Mouse (Mus musculus) forebrain, embryonic 12.5 days (tissue): ENCODE data around the gene Mdm4. TPM values are rescaled to one million over a fixed set of nuclear protein-coding genes. Genes with fewer than 3 reads are reported as not detected.

Experiments used
- ATAC-seq: fragments of 200-750 bp; cut with Nextera tagmentation; 2 replicates; pipeline ENCODE4 v1.8.0; 2017; ENCODE audit warnings: moderate TSS enrichment; ENCODE audit not compliant: low FRiP score
- H3K27ac ChIP-seq: fragments of 300-500 bp; sonication (generic); 2 replicates; pipeline ENCODE4 v1.5.1; 2016; ENCODE audit warnings: mild to moderate bottlenecking
- H3K27me3 ChIP-seq: fragments of 300-500 bp; sonication (generic); 2 replicates; pipeline ENCODE4 v1.6.1; 2016; ENCODE audit warnings: mild to moderate bottlenecking
- H3K36me3 ChIP-seq: fragments of 300-500 bp; sonication (generic); replicated peaks from 2 replicates; pipeline ENCODE4 v1.6.1; 2016; ENCODE audit warnings: mild to moderate bottlenecking
- H3K4me1 ChIP-seq: fragments of 300-500 bp; sonication (generic); 2 replicates; pipeline ENCODE4 v1.6.1; 2016
- H3K4me2 ChIP-seq: fragments of 300-500 bp; sonication (generic); 2 replicates; pipeline ENCODE4 v1.6.1; 2016; ENCODE audit warnings: mild to moderate bottlenecking, moderate library complexity
- H3K4me3 ChIP-seq: fragments of 300-500 bp; sonication (generic); replicated peaks from 2 replicates; pipeline ENCODE4 v1.5.1; 2016; ENCODE audit warnings: mild to moderate bottlenecking
- H3K9ac ChIP-seq: fragments of 300-500 bp; sonication (generic); 2 replicates; pipeline ENCODE4 v1.6.1; 2016; ENCODE audit warnings: mild to moderate bottlenecking
- H3K9me3 ChIP-seq: fragments of 300-500 bp; sonication (generic); 2 replicates; pipeline ENCODE4 v1.6.1; 2016
- WGBS: fragments of 180-500 bp; shearing (Covaris S2); methylation state at CpG from one replicate; pipeline ENCODE4 v1.1.7; 2016; 5-methylcytosine and 5-hydroxymethylcytosine counted together
- polyA plus RNA-seq: library from polyadenylated mRNA; unstranded; fragments of >200 nt; fragmentation: Nextera tagmentation; extraction: Ambion mirVana; gene quantifications from 2 replicates; pipeline ENCODE4 v1.2.1, GENCODE M21; 2016

Gene Mdm4
- polyA plus RNA-seq, result 52.8 and 53.1 TPM in 2 replicates

DNA sequence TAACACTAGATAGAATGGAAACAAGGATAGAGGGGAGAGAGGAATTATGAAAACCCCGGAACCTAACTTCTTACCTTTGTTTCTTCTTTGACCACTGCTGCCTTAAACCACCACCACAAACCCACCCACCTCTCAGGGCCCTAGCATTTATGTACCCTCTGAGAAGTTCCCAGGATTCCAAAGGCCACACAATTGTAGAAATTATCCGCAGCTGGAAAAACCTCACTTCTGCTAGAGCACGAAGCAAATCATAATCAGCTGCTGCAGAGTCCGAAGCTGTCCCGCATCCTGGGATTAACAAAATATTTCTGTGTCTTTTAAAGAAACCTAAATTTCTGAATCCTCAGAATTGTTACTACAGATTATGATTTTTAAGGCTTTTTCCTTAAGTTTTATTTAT is at the start of gene Mdm4:
TSS of gene Mdm4 (minus strand) at position 101 of the 400 bp plus-strand sequence.
- WGBS, result 93% methylated on average over 5 of the region's 5 CpGs
- Histone ChIP-seq H3K36me3 (no peaks in the 10 kb centered on the region), H3K9me3 (no peaks in the 10 kb centered on the region)

DNA sequence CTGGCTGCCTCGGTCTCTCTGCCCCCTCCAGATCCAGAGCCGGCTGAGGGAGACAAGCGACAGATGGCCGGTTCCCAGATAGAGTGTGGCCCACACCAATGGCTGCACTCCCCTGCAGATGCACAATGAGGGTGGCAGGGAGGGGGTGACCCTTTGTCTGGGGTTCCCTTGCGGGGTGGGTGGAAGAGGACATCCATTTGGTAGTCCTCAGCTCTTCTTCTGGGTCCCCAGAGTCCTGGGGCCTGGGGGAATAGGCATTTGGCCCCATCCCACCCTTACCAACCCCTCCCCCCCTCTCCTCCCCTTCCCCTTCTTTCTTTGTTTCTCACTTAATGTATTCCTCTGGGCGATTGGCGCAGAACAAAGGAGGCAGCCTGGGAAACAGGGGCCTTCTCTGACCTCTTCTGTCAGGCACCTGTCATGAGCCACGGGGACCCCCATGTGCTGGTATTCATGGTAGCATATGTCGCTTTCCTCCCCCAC is 49.8 kb upstream of the Mdm4 start:
- H3K27ac ChIP-seq, result peak overlapping the region; percentile 98
- no peaks in the 10 kb centered on the region for H3K27me3 ChIP-seq
- 3% methylated on average over 9 of the region's 9 CpGs for WGBS
- peak overlapping the region; percentile 25; the same call in 1 of the 2 replicates for H3K9ac ChIP-seq
- H3K4me1 ChIP-seq, result peaks cover 69% of the 10 kb centered on the region
- peaks cover 81% of the 10 kb centered on the region for H3K36me3 ChIP-seq
- no peak overlapping the region for H3K4me3 ChIP-seq
- H3K9me3 ChIP-seq, result no peaks in the 10 kb centered on the region
- H3K4me2 ChIP-seq, result peak overlapping the region; percentile 32
- peak; percentile 87 for ATAC-seq

More for the DNA sequence above, at the start of gene Mdm4:
- H3K4me2 ChIP-seq, result no peak within 1 kb of the TSS
- no peak within 1 kb of the TSS for H3K4me3 ChIP-seq
- no peaks in the 10 kb centered on the region for H3K27me3 ChIP-seq
- no peak within 1 kb of the TSS for H3K9ac ChIP-seq
- no peak for ATAC-seq
- no peak within 1 kb of the TSS for H3K27ac ChIP-seq
- peaks cover 8% of the 10 kb centered on the region for H3K4me1 ChIP-seq

DNA sequence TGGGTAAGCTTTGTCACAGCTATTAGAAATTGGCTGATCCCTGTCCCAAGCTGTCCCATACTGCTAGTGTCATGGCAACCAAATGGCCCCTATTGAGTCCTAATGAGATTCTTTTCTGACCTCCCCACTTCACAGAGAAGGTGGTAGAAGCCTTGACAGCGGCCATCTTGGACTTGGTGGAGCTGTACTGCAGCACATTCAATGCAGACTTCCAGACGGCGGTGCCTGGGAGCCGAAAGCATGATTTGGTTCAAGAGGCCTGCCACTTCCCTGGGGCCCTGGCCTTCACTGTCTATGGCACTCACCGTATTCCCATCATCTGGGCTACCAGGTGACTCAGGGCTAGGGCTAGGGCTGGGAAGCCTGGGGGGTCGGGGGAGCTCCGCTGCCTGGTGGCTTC is 49.1 kb upstream of the Mdm4 start:
- Histone ChIP-seq H3K4me2 (peak overlapping the region; percentile 32; the same call in 1 of the 2 replicates), H3K27ac (peak overlapping the region; percentile 98), H3K36me3 (peaks cover 79% of the 10 kb centered on the region), H3K4me3 (no peak overlapping the region), H3K9me3 (no peaks in the 10 kb centered on the region), H3K4me1 (peaks cover 63% of the 10 kb centered on the region), H3K27me3 (no peaks in the 10 kb centered on the region), H3K9ac (no peak overlapping the region)
- ATAC-seq, result peak; percentile 45
- WGBS, result 34% methylated on average over 7 of the region's 7 CpGs

DNA sequence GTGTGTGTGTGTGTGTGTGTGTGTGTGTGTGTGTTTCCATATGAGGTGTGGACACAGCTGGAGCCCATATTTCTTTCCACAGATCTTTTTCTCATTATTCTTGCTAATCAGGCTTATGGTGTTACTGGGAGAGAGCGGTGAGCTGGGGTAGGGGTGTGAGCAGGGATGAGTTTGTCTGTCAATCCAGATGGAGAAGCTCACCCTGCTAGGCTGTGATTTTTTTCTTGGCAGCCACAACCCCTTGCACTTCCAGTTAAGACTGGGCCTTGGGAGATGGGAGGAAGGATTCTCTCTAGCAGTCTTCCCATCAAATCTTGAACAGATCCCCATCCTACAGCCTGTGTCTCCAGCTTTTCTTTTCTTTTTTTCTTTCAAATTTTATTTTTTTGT is 48.0 kb upstream of the Mdm4 start:
- H3K27me3 ChIP-seq, result no peaks in the 10 kb centered on the region
- peaks cover 55% of the 10 kb centered on the region for H3K4me1 ChIP-seq
- H3K4me2 ChIP-seq, result no peak overlapping the region
- ATAC-seq, result no peak
- H3K27ac ChIP-seq, result peak overlapping the region; percentile 98
- no peak overlapping the region for H3K9ac ChIP-seq
- H3K9me3 ChIP-seq, result no peaks in the 10 kb centered on the region
- 56% methylated on average over 1 of the region's 1 CpGs for WGBS
- no peak overlapping the region for H3K4me3 ChIP-seq
- H3K36me3 ChIP-seq, result peaks cover 72% of the 10 kb centered on the region

DNA sequence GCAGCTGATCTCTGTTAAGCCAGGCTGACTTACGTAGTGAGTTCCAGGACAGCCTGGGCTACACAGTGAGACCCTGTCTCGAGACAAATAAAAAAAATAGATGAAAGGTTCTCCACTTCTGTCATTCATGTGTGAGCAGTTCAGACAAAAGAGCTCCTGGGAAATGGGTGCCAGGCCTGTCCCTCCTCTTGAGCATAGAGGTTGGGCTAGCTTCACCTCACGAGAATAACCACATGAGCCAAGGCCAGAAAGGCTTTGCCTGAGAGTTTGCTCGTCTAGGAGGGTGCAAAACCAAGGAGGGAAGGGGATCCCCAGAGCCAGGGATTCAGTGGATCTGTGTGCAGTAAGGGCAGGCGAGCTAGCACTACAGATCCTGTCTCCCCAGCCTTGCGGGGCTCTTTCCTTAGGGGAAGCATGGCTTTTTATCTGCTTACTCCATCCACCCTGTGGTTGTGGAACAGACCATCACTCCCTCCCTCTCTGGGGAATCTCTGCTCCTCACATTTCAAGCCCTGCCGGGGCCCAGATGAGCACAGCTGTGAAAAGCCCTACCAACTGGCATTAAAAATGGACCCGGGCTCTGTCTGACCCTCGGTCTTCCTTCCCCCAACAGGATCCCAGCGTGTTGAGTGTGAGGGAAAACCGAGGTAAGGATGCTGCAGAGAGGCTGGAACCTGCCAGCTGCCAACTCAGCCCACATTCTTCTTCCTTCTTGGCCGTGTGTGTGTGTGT is 47.4 kb upstream of the Mdm4 start:
- Histone ChIP-seq H3K27ac (peak overlapping the region; percentile 98), H3K4me1 (peaks cover 57% of the 10 kb centered on the region), H3K36me3 (peaks cover 68% of the 10 kb centered on the region), H3K27me3 (no peaks in the 10 kb centered on the region), H3K9me3 (no peaks in the 10 kb centered on the region), H3K9ac (no peak overlapping the region), H3K4me2 (no peak overlapping the region), H3K4me3 (no peak overlapping the region)
- WGBS, result 55% methylated on average over 12 of the region's 12 CpGs
- ATAC-seq, result no peak

DNA sequence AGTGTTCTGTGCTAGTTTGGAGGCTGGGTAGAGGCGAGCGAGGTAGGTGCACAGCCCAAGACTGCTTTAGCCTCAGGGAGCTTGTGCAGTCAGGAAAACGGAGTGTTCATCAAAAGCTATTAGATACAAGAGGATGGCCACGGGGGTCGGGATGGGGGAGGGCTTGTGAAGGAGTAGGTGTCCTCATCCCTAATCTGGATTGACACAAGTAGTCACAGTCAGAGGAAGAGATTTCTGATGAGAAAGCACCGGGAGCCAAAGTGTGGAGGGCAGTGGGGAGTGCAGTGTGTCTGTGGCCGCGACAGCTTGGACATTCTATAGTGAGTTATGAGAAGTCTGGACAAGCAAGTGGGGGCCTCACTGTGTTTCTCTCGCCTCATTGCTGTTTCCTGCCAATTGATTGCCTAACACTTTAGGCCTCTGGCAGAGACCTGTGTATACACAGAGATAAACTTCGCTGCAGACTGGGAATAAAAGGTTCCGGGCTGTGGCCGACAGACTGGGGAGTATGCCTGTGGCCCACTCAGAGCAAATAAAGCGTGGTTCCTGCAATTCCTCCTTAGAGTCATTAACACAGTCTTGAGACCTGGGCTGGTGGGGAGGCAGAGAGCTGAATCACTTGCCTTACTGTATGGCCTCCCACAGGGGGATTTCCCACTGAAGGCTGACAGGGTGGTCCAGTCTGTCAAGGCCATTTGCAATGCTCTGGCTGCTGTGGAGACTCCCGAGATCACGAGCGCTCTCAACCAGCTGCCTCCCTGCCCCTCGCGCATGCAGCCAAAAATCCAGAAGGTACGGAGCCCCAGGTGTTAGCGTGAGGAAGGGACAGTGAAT is 46.5 kb upstream of the Mdm4 start:
- Histone ChIP-seq H3K27ac (peak overlapping the region; percentile 98), H3K27me3 (no peaks in the 10 kb centered on the region), H3K4me2 (no peak overlapping the region), H3K4me3 (no peak overlapping the region), H3K9ac (no peak overlapping the region; the same call in 1 of the 2 replicates), H3K36me3 (peaks cover 68% of the 10 kb centered on the region), H3K9me3 (no peaks in the 10 kb centered on the region), H3K4me1 (peaks cover 56% of the 10 kb centered on the region)
- WGBS, result 60% methylated on average over 20 of the region's 20 CpGs
- no peak for ATAC-seq

DNA sequence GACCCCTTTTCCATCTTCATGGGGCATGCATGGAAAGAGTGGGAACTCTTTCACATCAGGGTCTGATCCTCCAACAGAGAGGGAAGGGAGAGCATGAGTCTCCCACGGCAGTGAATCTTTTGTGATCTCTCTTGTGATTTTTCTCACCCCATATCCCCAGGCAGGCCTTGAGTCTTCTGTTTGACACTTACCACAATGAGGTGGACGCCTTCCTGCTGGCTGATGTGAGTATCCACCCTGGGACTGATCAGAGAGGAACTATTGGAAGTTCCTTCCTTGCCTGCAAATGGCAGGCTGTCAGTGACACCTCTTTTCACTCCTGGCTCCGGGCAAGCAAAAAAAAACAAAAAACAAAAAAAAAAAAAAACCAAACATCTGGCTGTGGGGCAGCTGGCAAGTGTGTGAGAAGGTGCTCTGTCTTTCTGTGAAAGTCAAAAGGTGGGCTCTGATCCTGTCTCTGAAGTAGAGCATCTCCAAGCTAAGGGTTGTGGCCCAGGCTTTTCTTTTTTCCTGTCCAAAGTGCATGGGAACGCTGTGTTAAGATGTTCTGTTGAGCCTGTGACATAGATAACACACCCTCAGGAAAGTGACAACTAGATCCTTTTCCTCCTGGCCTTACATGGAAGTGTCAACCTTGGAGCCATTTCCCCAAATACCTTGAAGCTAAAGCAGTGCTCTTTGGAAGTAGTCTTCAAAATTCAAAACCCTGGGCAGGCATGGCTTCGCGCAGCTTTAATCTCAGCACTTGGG is 45.5 kb upstream of the Mdm4 start:
- Histone ChIP-seq H3K4me3 (no peak overlapping the region), H3K9ac (no peak overlapping the region), H3K9me3 (no peaks in the 10 kb centered on the region), H3K27me3 (no peaks in the 10 kb centered on the region), H3K27ac (peak overlapping the region; percentile 98; the same call in 1 of the 2 replicates), H3K4me2 (no peak overlapping the region), H3K36me3 (peaks cover 67% of the 10 kb centered on the region), H3K4me1 (peaks cover 47% of the 10 kb centered on the region)
- no peak for ATAC-seq
- WGBS, result 91% methylated on average over 6 of the region's 6 CpGs

DNA sequence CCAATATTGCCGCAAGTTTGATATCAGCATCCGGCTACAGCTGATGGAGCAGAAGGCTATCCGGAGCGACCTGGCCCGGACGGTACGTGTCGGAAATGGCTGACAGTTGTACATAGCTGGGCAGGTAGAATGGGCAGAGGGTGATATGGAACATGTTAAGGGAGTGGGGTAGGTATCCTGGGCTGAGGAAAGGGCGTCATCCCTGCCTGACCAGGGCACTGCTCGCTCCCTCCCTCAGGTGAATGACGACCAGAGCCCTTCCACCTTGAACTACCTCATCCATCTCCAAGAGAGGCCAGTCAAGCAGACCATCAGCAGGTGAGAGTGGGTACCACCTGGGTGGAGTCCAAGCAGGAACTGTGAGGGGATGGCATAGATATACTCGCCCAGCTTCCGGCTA is 44.2 kb upstream of the Mdm4 start:
- Histone ChIP-seq H3K27ac (no peak overlapping the region), H3K4me2 (no peak overlapping the region), H3K9me3 (no peaks in the 10 kb centered on the region), H3K4me3 (no peak overlapping the region), H3K36me3 (peaks cover 76% of the 10 kb centered on the region), H3K4me1 (peaks cover 37% of the 10 kb centered on the region), H3K27me3 (no peaks in the 10 kb centered on the region), H3K9ac (no peak overlapping the region)
- 95% methylated on average over 13 of the region's 13 CpGs for WGBS
- no peak for ATAC-seq

DNA sequence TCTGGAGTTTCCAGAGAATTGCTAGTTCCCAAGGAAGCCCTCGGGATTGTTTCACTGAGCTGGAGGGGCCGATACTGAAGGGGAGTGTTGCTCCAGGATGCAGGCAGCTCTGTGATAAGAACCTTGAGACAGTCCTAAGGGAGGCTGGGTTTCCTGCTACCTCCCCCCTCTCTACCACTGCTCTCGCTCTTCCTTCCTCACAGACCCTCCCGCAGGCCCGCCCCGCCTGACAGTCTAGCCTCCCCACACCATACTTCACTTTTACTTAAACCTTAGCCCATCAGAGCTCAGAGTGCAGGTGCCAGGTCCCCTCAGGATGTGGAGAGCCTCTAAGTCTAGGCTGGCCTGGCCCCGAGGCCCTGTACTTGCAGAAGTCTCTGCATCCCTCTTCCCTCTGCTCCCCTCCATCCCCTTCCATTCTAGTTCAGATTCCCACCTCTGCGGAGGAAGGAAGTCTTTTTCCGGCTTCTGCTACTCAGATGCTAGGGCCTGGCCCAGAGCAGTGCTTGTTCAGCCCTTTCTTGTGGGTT is 43.0 kb upstream of the Mdm4 start:
- H3K9me3 ChIP-seq, result no peaks in the 10 kb centered on the region
- H3K4me1 ChIP-seq, result peaks cover 37% of the 10 kb centered on the region
- no peaks in the 10 kb centered on the region for H3K27me3 ChIP-seq
- WGBS, result 48% methylated on average over 9 of the region's 9 CpGs
- peak overlapping the region; percentile 47; the same call in 1 of the 2 replicates for H3K27ac ChIP-seq
- ATAC-seq, result no peak
- no peak overlapping the region for H3K4me3 ChIP-seq
- H3K4me2 ChIP-seq, result no peak overlapping the region
- peaks cover 79% of the 10 kb centered on the region for H3K36me3 ChIP-seq
- H3K9ac ChIP-seq, result no peak overlapping the region

DNA sequence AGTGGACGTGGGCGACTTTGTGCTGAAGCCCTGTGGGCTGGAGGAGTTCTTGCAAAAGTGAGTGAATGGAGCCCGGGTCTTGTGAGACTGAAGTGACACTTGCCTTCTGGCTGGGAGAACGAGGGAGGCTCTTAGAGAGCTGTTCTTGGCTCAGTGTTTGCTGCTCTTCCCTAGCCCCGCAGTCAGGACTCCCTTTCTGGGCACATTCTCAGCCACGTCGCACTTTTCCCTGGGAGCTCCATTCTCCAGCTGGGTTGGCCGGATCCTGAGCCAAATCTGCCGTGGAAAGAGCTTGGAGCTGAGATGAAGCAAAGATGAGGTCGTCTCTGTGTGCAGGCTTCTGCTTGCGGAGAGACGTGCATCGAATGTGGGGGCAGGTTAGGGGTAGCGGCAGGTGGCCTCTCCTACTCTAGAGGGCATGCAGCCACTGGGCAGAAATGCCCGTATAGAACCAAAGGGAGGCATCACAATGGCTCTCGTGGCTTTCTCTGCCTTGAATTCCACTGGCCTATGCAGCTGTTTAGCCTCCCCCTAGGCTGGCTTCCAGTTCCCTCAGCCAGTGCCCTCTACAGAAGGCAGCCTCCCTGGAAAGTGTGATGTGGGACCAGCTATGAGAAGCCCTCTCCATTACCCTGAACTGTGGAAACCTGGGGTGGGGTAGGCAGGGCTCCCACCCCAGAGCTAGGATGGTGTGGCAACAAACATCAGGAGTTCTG is 41.5 kb upstream of the Mdm4 start:
- Histone ChIP-seq H3K27ac (peak overlapping the region; percentile 26; the same call in 1 of the 2 replicates), H3K36me3 (peaks cover 81% of the 10 kb centered on the region), H3K9ac (no peak overlapping the region), H3K9me3 (no peaks in the 10 kb centered on the region), H3K4me3 (no peak overlapping the region), H3K27me3 (no peaks in the 10 kb centered on the region), H3K4me1 (peaks cover 25% of the 10 kb centered on the region), H3K4me2 (no peak overlapping the region)
- no peak for ATAC-seq
- 75% methylated on average over 16 of the region's 16 CpGs for WGBS

DNA sequence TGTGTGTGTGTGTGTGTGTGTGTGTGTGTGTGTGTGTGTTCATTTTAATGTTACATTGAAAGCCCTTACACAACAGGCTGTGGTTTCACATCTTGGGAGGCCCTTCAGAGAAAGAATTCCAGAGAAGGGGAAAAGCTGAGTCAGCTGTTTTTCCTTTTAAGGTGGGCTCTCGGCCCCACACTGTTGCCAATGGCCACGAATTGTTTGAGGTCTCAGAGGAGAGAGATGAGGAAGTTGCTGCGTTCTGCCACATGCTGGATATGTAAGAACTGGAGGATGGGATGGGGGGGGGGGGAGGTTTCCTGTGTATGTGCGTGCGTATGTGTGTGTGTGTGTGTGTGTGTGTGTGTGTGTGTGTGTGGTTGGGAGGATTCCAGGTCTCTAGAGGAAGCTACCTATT is 39.8 kb upstream of the Mdm4 start:
- no peak for ATAC-seq
- H3K9me3 ChIP-seq, result no peaks in the 10 kb centered on the region
- peaks cover 75% of the 10 kb centered on the region for H3K36me3 ChIP-seq
- H3K4me3 ChIP-seq, result no peak overlapping the region
- 61% methylated on average over 3 of the region's 5 CpGs for WGBS
- no peaks in the 10 kb centered on the region for H3K27me3 ChIP-seq
- no peak overlapping the region for H3K9ac ChIP-seq
- H3K27ac ChIP-seq, result 0 out of 2 replicates have a peak overlapping the region, but pooled peaks have one; percentile 46
- H3K4me1 ChIP-seq, result peaks cover 16% of the 10 kb centered on the region
- H3K4me2 ChIP-seq, result no peak overlapping the region
